Mouse (Mus musculus) CH12.LX (cell line): ENCODE data around the gene Cdh10. TPM values are rescaled to one million over a fixed set of nuclear protein-coding genes. Genes with fewer than 3 reads are reported as not detected.

ENCODE experiments used
- DNase-seq: peaks from one replicate; pipeline ENCODE4 v3.0.0-alpha.2; 2013; ENCODE audit errors: extremely low read depth
- H3K27ac ChIP-seq: 2 replicates; pipeline ENCODE4 v1.5.1; 2012; ENCODE audit warnings: low read depth, mild to moderate bottlenecking, control low read depth, moderate library complexity; ENCODE audit not compliant: insufficient read depth
- H3K27me3 ChIP-seq: replicated peaks from 2 replicates; pipeline ENCODE3; 2012; ENCODE audit warnings: inconsistent platforms
- H3K36me3 ChIP-seq, 2 experiments: replicated peaks in 1 of 2; 2 replicates each; pipeline versions ENCODE3 to v1.6.1; 2012; ENCODE audit warnings: inconsistent platforms in 1 of 2, low read length in 1 of 2, mild to moderate bottlenecking in 1 of 2, mixed read lengths in 1 of 2, moderate library complexity in 1 of 2; ENCODE audit not compliant: control insufficient read depth in 1 of 2, insufficient read depth in 1 of 2
- H3K4me1 ChIP-seq, 2 experiments: 2 replicates each; pipeline ENCODE4 v1.6.1; 2012; ENCODE audit warnings: inconsistent platforms in 1 of 2, moderate library complexity in 1 of 2; ENCODE audit not compliant: insufficient read depth in 2 of 2, control insufficient read depth in 1 of 2
- H3K4me2 ChIP-seq: 2 replicates; pipeline ENCODE4 v1.6.1; 2012; ENCODE audit warnings: low read depth, mild to moderate bottlenecking, control low read depth; ENCODE audit not compliant: poor library complexity, insufficient read depth, severe bottlenecking
- H3K4me3 ChIP-seq, 3 experiments: fragments of 150-350 bp in 1 of 3; sonication (generic) in 1 of 3; replicated peaks in 1 of 3; 2 replicates each; pipeline versions ENCODE3 to v1.5.1; 2011 to 2012; ENCODE audit warnings: low read depth in 2 of 3, low read length in 2 of 3, mild to moderate bottlenecking in 2 of 3, moderate library complexity in 2 of 3, control low read depth in 1 of 3, improper control_type of control experiment in 1 of 3, inconsistent platforms in 1 of 3, mixed read lengths in 1 of 3; ENCODE audit not compliant: poor library complexity in 1 of 3
- H3K79me2 ChIP-seq: replicated peaks from 2 replicates; pipeline ENCODE4 v1.6.1; 2012; ENCODE audit warnings: mild to moderate bottlenecking, moderate library complexity; ENCODE audit not compliant: control insufficient read depth, poor library complexity, insufficient read depth, severe bottlenecking; ENCODE audit errors: extremely low read depth
- H3K9ac ChIP-seq: 2 replicates; pipeline ENCODE4 v1.6.1; 2012; ENCODE audit warnings: low read depth, mild to moderate bottlenecking, control low read depth, moderate library complexity; ENCODE audit not compliant: insufficient read depth
- H3K9me3 ChIP-seq: replicated peaks from 2 replicates; pipeline ENCODE3; 2012; ENCODE audit warnings: low read length, inconsistent platforms, mixed read lengths
- CHD1 ChIP-seq: IDR thresholded peaks from 2 replicates; pipeline ENCODE4 v1.6.1; 2012; ENCODE audit warnings: low read depth, low read length, improper control_type of control experiment, inconsistent platforms
- CHD2 ChIP-seq: IDR thresholded peaks from 2 replicates; pipeline ENCODE4 v1.6.1; 2011; ENCODE audit warnings: low read length, improper control_type of control experiment
- CTCF ChIP-seq, 2 experiments: IDR thresholded peaks in 1 of 2; conservative IDR thresholded peaks in 1 of 2; 2 replicates each; pipeline ENCODE4 v1.5.1; 2011 to 2012; ENCODE audit warnings: low read depth in 2 of 2, low read length in 2 of 2, improper control_type of control experiment in 1 of 2, inconsistent platforms in 1 of 2, mild to moderate bottlenecking in 1 of 2, moderate library complexity in 1 of 2
- ETS1 ChIP-seq: conservative IDR thresholded peaks from 2 replicates; pipeline ENCODE4 v1.6.1; 2012; ENCODE audit warnings: low read depth, mild to moderate bottlenecking, inconsistent platforms, low read length, improper control_type of control experiment, moderate library complexity
- MAFK ChIP-seq: IDR thresholded peaks from 2 replicates; pipeline ENCODE4 v1.6.1; 2011; ENCODE audit warnings: low read length, improper control_type of control experiment; ENCODE audit not compliant: insufficient replicate concordance
- MAX ChIP-seq: IDR thresholded peaks from 2 replicates; pipeline ENCODE4 v1.6.1; 2011; ENCODE audit warnings: low read length, improper control_type of control experiment
- MXI1 ChIP-seq: IDR thresholded peaks from 2 replicates; pipeline ENCODE4 v1.6.1; 2011; ENCODE audit warnings: mild to moderate bottlenecking, low read depth, low read length, improper control_type of control experiment
- MYC ChIP-seq: IDR thresholded peaks from 2 replicates; pipeline ENCODE4 v1.6.1; 2011; ENCODE audit warnings: low read depth, mild to moderate bottlenecking, improper control_type of control experiment, low read length
- NRF1 ChIP-seq: IDR thresholded peaks from 2 replicates; pipeline ENCODE4 v1.6.1; 2014; ENCODE audit warnings: low read depth, mild to moderate bottlenecking, inconsistent platforms, low read length, improper control_type of control experiment, moderate library complexity
- POLR2A ChIP-seq: IDR thresholded peaks from 2 replicates; pipeline ENCODE4 v1.6.1; 2011; ENCODE audit warnings: low read depth, mild to moderate bottlenecking, improper control_type of control experiment, low read length
- POLR2AphosphoS2 ChIP-seq: IDR thresholded peaks from 2 replicates; pipeline ENCODE4 v1.6.1; 2011; ENCODE audit warnings: low read depth, low read length, improper control_type of control experiment
- RAD21 ChIP-seq: IDR thresholded peaks from 2 replicates; pipeline ENCODE4 v1.6.1; 2011; ENCODE audit warnings: low read depth, mild to moderate bottlenecking, low read length, improper control_type of control experiment, moderate library complexity
- RCOR1 ChIP-seq: conservative IDR thresholded peaks from 2 replicates; pipeline ENCODE4 v1.6.1; 2012; ENCODE audit warnings: low read depth, mild to moderate bottlenecking, inconsistent platforms, low read length, improper control_type of control experiment
- SIN3A ChIP-seq: IDR thresholded peaks from 2 replicates; pipeline ENCODE4 v1.6.1; 2012; ENCODE audit warnings: low read length, improper control_type of control experiment, inconsistent platforms
- SMC3 ChIP-seq: IDR thresholded peaks from 2 replicates; pipeline ENCODE4 v1.6.1; 2011; ENCODE audit warnings: low read depth, low read length, improper control_type of control experiment
- TCF12 ChIP-seq: IDR thresholded peaks from 2 replicates; pipeline ENCODE4 v1.6.1; 2014; ENCODE audit warnings: low read depth, mild to moderate bottlenecking, inconsistent platforms, low read length, improper control_type of control experiment
- UBTF ChIP-seq: IDR thresholded peaks from 2 replicates; pipeline ENCODE4 v1.6.1; 2012; ENCODE audit warnings: low read depth, mild to moderate bottlenecking, inconsistent platforms, low read length, improper control_type of control experiment, moderate library complexity
- USF1 ChIP-seq: IDR thresholded peaks from 2 replicates; pipeline ENCODE4 v1.6.1; 2014; ENCODE audit warnings: low read depth, mild to moderate bottlenecking, inconsistent platforms, low read length, improper control_type of control experiment
- USF2 ChIP-seq: conservative IDR thresholded peaks from 2 replicates; pipeline ENCODE4 v1.6.1; 2011; ENCODE audit warnings: low read depth, low read length, improper control_type of control experiment
- ZKSCAN1 ChIP-seq: IDR thresholded peaks from 2 replicates; pipeline ENCODE4 v1.6.1; 2012; ENCODE audit warnings: low read depth, inconsistent platforms, low read length, improper control_type of control experiment, borderline replicate concordance
- ZMIZ1 ChIP-seq: IDR thresholded peaks from 2 replicates; pipeline ENCODE4 v1.6.1; 2012; ENCODE audit warnings: low read depth, mild to moderate bottlenecking, inconsistent platforms, low read length, improper control_type of control experiment
- ZNF384 ChIP-seq: IDR thresholded peaks from 2 replicates; pipeline ENCODE4 v1.6.1; 2012; ENCODE audit warnings: low read depth, low read length, improper control_type of control experiment, inconsistent platforms
- dilution Hi-C: fragments of 300-500 bp; cut with MboI; formaldehyde crosslinking; loops from 2 replicates; pipeline ENCODE4 v1.14.3; 2020; ENCODE audit warnings: low sequenced_read_pairs; ENCODE audit not compliant: extremely low pct_unique_long_range_greater_than_20kb, extremely low pct_ligation_motif_present
- in situ Hi-C: fragments of 300-500 bp; cut with MboI; formaldehyde crosslinking; loops from 3 replicates; pipeline ENCODE4 v1.14.3; 2019; ENCODE audit warnings: low sequenced_read_pairs, low pct_ligation_motif_present, low pct_unique_long_range_greater_than_20kb, mixed read lengths
- polyA plus RNA-seq: library from polyadenylated mRNA; unstranded; fragments of >175 nt; gene quantifications from 2 replicates; pipeline ENCODE4 v1.2.1, GENCODE M21; 2012; ENCODE audit warnings: low read depth; ENCODE audit not compliant: insufficient read length
- total RNA-seq, 2 experiments: library from RNA; depleted of rRNA; stranded (reverse); fragments of 300-350 nt in 1 of 2; fragments of >200 nt in 1 of 2; gene quantifications; 2 replicates each; pipeline ENCODE4 v1.2.3; 2012 to 2014

Cdh10 gene
- total and polyA plus RNA-seq, 3 experiments: not detected

DNA sequence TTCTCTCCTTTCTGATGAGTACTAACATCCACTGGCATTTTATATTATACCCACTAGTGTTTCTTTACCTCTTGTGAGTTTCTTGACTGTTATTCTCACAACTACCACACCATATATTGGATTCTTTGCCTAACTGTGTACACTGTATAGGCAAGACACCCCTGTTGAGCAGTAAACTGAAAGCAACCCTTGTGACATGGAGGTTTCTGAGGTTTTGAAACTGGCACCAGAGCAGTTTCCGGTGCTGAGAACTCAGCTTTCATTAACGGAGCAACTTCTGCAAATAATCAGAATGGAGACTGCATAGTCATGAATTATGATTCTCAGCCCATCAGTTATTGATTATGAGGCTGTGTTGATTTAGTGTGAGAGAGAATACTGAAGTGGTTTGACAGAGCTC lies 4.7 kb downstream of the Cdh10 start:
- no peaks in the 10 kb centered on the region for H3K79me2 ChIP-seq
- no peaks in the 10 kb centered on the region for H3K36me3 ChIP-seq
- no peaks in the 10 kb centered on the region for H3K4me1 ChIP-seq
- peaks cover 49% of the 10 kb centered on the region for H3K9me3 ChIP-seq
- in situ Hi-C loops (no loop called here), dilution Hi-C loops (no loop called here)
- H3K9ac ChIP-seq: no peak overlapping the region
- TF ChIP-seq USF1 (no peak), ZKSCAN1 (no peak), ETS1 (no peak), ZMIZ1 (no peak), UBTF (no peak), CTCF (conservative IDR thresholded peaks at IDR 0.05 in 1 of 2, IDR thresholded peaks at IDR 0.05 in 1 of 2; ENCODE audit: low read depth in 2 of 2, low read length in 2 of 2) (no peak), MYC (no peak), TCF12 (no peak), USF2 (no peak)
- no peak overlapping the region for H3K27ac ChIP-seq
- no peak for DNase-seq
- H3K4me2 ChIP-seq: no peak overlapping the region
- no peaks in the 10 kb centered on the region for H3K27me3 ChIP-seq
- no peak overlapping the region for H3K4me3 ChIP-seq

DNA sequence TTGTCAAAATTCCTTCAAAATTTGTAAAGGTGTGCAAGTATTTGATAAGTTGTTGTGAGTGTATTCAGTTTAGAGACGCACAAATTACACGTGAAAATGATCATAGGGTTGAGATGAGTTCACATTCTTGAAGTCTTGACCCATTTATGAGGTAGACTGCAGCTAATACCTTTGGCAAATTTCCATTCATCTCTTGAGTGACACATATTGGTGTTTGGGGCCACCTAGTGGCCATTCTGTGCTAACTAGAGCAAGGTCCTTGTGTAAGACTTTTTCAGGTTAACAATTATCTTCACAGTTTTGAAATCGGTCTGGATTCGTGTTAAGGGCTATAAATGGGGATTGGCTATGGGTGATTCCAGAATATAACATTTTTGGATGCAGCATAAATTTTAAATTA lies 13.5 kb downstream of the Cdh10 start:
- no peak overlapping the region for H3K4me3 ChIP-seq
- peak; percentile 64 for TF ChIP-seq RAD21
- TF ChIP-seq CTCF (conservative IDR thresholded peaks at IDR 0.05 in 1 of 2, IDR thresholded peaks at IDR 0.05 in 1 of 2; ENCODE audit: low read depth in 2 of 2, low read length in 2 of 2): peak in 1 of 2 experiments; percentile 57; a peak in 2 of 4 replicates
- peak; percentile 45 for TF ChIP-seq SMC3
- no peak for TF ChIP-seq USF2
- TF ChIP-seq, all 38 proteins: peak for 3
- H3K27me3 ChIP-seq: no peaks in the 10 kb centered on the region
- no peak overlapping the region for H3K27ac ChIP-seq
- H3K9ac ChIP-seq: no peak overlapping the region
- no peaks in the 10 kb centered on the region for H3K4me1 ChIP-seq
- no peaks in the 10 kb centered on the region for H3K79me2 ChIP-seq
- no peak overlapping the region for H3K4me2 ChIP-seq
- in situ Hi-C loops: no loop called here
- peak; percentile 18 for DNase-seq
- dilution Hi-C loops: no loop called here
- no peaks in the 10 kb centered on the region for H3K36me3 ChIP-seq
- H3K9me3 ChIP-seq: peaks cover 30% of the 10 kb centered on the region

DNA sequence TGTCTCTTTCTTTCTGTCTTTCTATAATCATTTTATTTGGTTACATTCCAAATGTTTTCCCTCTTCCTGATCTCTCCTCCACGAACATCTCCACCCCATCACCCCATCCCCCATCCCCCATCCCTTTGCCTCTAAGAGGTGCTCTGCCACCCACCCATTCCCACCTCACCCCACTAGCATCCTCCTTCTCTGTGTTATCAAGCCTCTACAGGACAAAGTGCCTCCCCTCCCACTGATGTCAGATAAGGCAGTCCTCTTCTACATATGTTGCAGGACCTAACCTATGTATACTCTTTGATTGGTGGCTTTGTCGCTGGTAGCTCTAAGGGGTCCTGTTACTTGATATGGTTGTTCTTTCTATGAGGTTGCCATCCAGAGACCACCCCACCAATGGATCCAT lies 23.0 kb downstream of the Cdh10 start:
- Histone ChIP-seq H3K4me1 (no peaks in the 10 kb centered on the region), H3K9ac (no peak overlapping the region), H3K4me3 (no peak overlapping the region), H3K9me3 (peaks cover 48% of the 10 kb centered on the region), H3K36me3 (no peaks in the 10 kb centered on the region), H3K4me2 (no peak overlapping the region), H3K79me2 (no peaks in the 10 kb centered on the region), H3K27me3 (no peaks in the 10 kb centered on the region), H3K27ac (no peak overlapping the region)
- no peak for TF ChIP-seq MYC
- no peak for TF ChIP-seq RCOR1
- TF ChIP-seq SIN3A: no peak
- no peak for TF ChIP-seq POLR2AphosphoS2
- no peak for TF ChIP-seq POLR2A
- no peak for TF ChIP-seq MAFK
- TF ChIP-seq ZMIZ1: no peak
- no peak for TF ChIP-seq UBTF
- TF ChIP-seq USF2: no peak
- no peak for TF ChIP-seq MXI1
- TF ChIP-seq ZNF384: no peak
- TF ChIP-seq CHD1: no peak
- TF ChIP-seq CHD2: no peak
- TF ChIP-seq NRF1: no peak
- no peak for TF ChIP-seq ETS1
- TF ChIP-seq TCF12: no peak
- TF ChIP-seq MAX: no peak
- TF ChIP-seq RAD21: no peak
- dilution Hi-C loops (no loop called here), in situ Hi-C loops (no loop called here)
- DNase-seq: no peak
